Mouse (Mus musculus): ENCODE measurements around the gene Spag8. TPM values are rescaled to one million over a fixed set of nuclear protein-coding genes. Genes with fewer than 3 reads are reported as not detected.

Spag8 gene
- total RNA-seq, 2 experiments from 2014 or later = 0.32 TPM; not detected in 1

Small RNAs within 50 kb of the gene (microRNA-seq; reads per million reads assigned to microRNA genes)
- gene Gm25262 = 0.35 to 0.82 reads per million in 2 experiments

Other genes with a start within 250 kb of the Spag8 start
- gene Fam166b, start 224.5 kb downstream of the Spag8 start, total RNA-seq (2021) = not detected
- gene Tesk1, start 211.7 kb downstream of the Spag8 start, total RNA-seq (2021) = 10 to 100 TPM; 41.2 to 45.4 TPM
- gene Cd72, start 199.0 kb downstream of the Spag8 start, total RNA-seq (2021) = under 1 TPM; 0.56 to 0.69 TPM
- gene Sit1, start 169.9 kb downstream of the Spag8 start, total RNA-seq (2021) = not detected
- 10 to 100 TPM; 33.3 to 36.9 TPM for gene Ccdc107, start 160.7 kb downstream of the Spag8 start, total RNA-seq (2021)
- gene Arhgef39, start 153.9 kb downstream of the Spag8 start, total RNA-seq (2021) = 10 to 100 TPM; 14.0 to 15.7 TPM
- gene Car9, start 146.6 kb downstream of the Spag8 start, total RNA-seq (2021) = under 1 TPM; 0.74 to 0.97 TPM
- gene Tpm2, start 129.8 kb downstream of the Spag8 start, total RNA-seq (2021) = 100 to 1,000 TPM; 104 to 136 TPM
- gene Creb3, start 91.3 kb downstream of the Spag8 start, total RNA-seq (2021) = 10 to 100 TPM; 53.2 to 53.4 TPM
- gene Tln1, start 90.9 kb downstream of the Spag8 start, total RNA-seq (2021) = 100 to 1,000 TPM; 184 to 187 TPM
- 10 to 100 TPM; 38.6 to 39.1 TPM for gene Rgp1, start 74.9 kb downstream of the Spag8 start, total RNA-seq (2021)
- gene Gba2, start 74.7 kb downstream of the Spag8 start, total RNA-seq (2021) = 10 to 100 TPM; 17.7 to 17.8 TPM
- gene Msmp, start 69.1 kb downstream of the Spag8 start, total RNA-seq (2021) = under 1 TPM in 1 of 2 experiments, not detected in 1; 0.52 TPM
- 10 to 100 TPM; 35.1 to 35.8 TPM for gene Npr2, start 21.7 kb downstream of the Spag8 start, total RNA-seq (2021)
- 10 to 100 TPM; 92.2 to 98.4 TPM for gene Hint2, start 2.9 kb upstream of the Spag8 start, total RNA-seq (2021)
- gene Tmem8b, start 15.4 kb upstream of the Spag8 start, total RNA-seq (2021) = 10 to 100 TPM; 15.4 to 17.9 TPM
- under 1 TPM in 1 of 2 experiments, not detected in 1; 0.23 TPM for gene Fam221b, start 15.6 kb upstream of the Spag8 start, total RNA-seq (2021)
- not detected for gene Olfr70, start 47.2 kb upstream of the Spag8 start, total RNA-seq (2021)
- gene Olfr71, start 56.7 kb upstream of the Spag8 start, total RNA-seq (2021) = not detected
- gene Hrct1, start 73.6 kb upstream of the Spag8 start, total RNA-seq (2021) = 1 to 10 TPM; 3.2 to 3.4 TPM
- 1 to 10 TPM; 2.0 to 2.3 TPM for gene Spaar, start 76.4 kb upstream of the Spag8 start, total RNA-seq (2021)
- gene Olfr159, start 117.4 kb upstream of the Spag8 start, total RNA-seq (2021) = not detected
- gene Olfr156, start 170.3 kb upstream of the Spag8 start, total RNA-seq (2021) = not detected
- gene Olfr157, start 186.6 kb upstream of the Spag8 start, total RNA-seq (2021) = not detected
- gene Olfr155, start 198.0 kb upstream of the Spag8 start, total RNA-seq (2021) = not detected
- gene Reck, start 221.9 kb upstream of the Spag8 start, total RNA-seq (2021) = 10 to 100 TPM; 11.7 to 11.9 TPM